ENCODE assay signal across 16 mouse cellular contexts in the genomic region with DNA sequence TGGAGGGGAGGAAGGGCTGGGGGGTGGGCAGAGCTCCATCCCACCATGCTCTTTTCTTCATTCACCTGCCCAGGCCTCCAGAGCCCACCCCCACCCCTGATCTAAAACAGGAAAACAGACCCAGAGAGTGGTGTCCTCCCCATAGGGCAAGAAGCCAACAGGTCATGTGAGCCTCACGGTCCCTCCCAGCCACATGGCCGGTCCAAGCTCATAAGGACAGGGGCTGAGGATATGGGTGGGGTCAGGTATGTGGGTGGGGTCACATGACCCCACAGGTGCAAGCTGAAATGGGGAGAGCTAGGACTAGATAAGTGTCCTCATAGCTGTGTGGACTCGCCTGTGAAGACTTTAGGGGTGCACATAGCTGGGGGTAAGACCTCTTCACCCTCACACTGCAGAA. TPM values are rescaled to one million over a fixed set of nuclear protein-coding genes. Genes with fewer than 3 reads are reported as not detected.
DNase-seq lines count a peak whose midpoint lies in the region; TF ChIP-seq lines count a peak whose summit lies in the region.
"Had no signal": no experiment of that assay in that cellular context is flagged by ENCODE, and none has a peak within 500 bp of the region (broad histone marks: within the 10 kb centered on the region; RNA-seq: fewer than 3 reads in every experiment).

No protein-coding gene starts in this region.

- H3K27ac ChIP-seq in heart, embryonic 10.5 days: peak overlapping the region; percentile 53; the same call in 1 of the 2 replicates
- peak overlapping the region; percentile 11; the same call in 1 of the 2 replicates for H3K27ac ChIP-seq in ES-E14 (ENCODE audit: insufficient read depth, low read depth, low read length, poor library complexity, severe bottlenecking)
- H3K27ac ChIP-seq: kidney, postnatal 0 days; midbrain, embryonic 12.5 days; neural tube, embryonic 12.5 days had no signal

- H3K27me3 ChIP-seq in heart, embryonic 10.5 days (ENCODE audit: insufficient read depth, poor library complexity, severe bottlenecking): peaks cover 18% of the 10 kb centered on the region
- H3K27me3 ChIP-seq: midbrain, embryonic 12.5 days; neural tube, embryonic 12.5 days had no signal

- DNase-seq in heart, embryonic 10.5 days (ENCODE audit: low spot score): no peak
- DNase-seq in heart, adult 8-10 months (ENCODE audit: low spot score): no peak
- DNase-seq in ES-E14 (ENCODE audit: low read depth, low spot score): no peak
- peak; percentile 78 to 85 for DNase-seq in cerebellum, postnatal 14 days
- DNase-seq in kidney, adult 8-10 months: peak; percentile 67 to 68
- no peak for DNase-seq in right cerebral cortex, postnatal 36 days (ENCODE audit: low spot score in 2 of 2)
- no peak for DNase-seq in frontal cortex, postnatal 25 days (ENCODE audit: low spot score in 2 of 2)
- no peak for DNase-seq in right cerebral cortex, adult 2 months (ENCODE audit: low spot score in 2 of 2)
- DNase-seq: adrenal gland, postnatal 36 days; thymus, postnatal 36 days had no signal

- peaks cover 34% of the 10 kb centered on the region for H3K4me1 ChIP-seq in heart, embryonic 10.5 days
- H3K4me1 ChIP-seq in ES-E14 (ENCODE audit: control insufficient read depth in 2 of 2, insufficient read depth in 2 of 2, low read length in 2 of 2, poor library complexity in 1 of 2): peaks cover 2 to 23% of the 10 kb centered on the region in 2 experiments; a peak in 3 of 4 replicates

- peak overlapping the region; percentile 15; the same call in 1 of the 2 replicates for H3K9ac ChIP-seq in ES-E14 (ENCODE audit: insufficient read depth, low read depth, low read length, poor library complexity, severe bottlenecking)
- H3K9ac ChIP-seq: neural tube, embryonic 12.5 days had no signal

- 74% methylated on average over 3 of the region's 3 CpGs for WGBS in heart, embryonic 10.5 days

- H3K4me3 ChIP-seq in heart, embryonic 10.5 days: no peak overlapping the region
- no peak overlapping the region for H3K4me3 ChIP-seq in ES-E14 (ENCODE audit: insufficient read depth in 1 of 2, low read depth in 1 of 2, low read length in 2 of 2, poor library complexity in 1 of 2, severe bottlenecking in 1 of 2)
- H3K4me3 ChIP-seq: midbrain, embryonic 12.5 days; neural tube, embryonic 12.5 days had no signal

- in situ Hi-C loops in ES-E14 (cut with MboI; ENCODE audit: low sequenced_read_pairs in 2 of 2, unreplicated experiment in 2 of 2): no loop called here

- no peaks in the 10 kb centered on the region for H3K9me3 ChIP-seq in heart, embryonic 10.5 days
- no peaks in the 10 kb centered on the region for H3K9me3 ChIP-seq in ES-E14 (ENCODE audit: control insufficient read depth, insufficient read depth, low read depth, low read length)
- H3K9me3 ChIP-seq: midbrain, embryonic 12.5 days; neural tube, embryonic 12.5 days had no signal

- peaks cover 76% of the 10 kb centered on the region for H3K36me3 ChIP-seq in heart, embryonic 10.5 days
- H3K36me3 ChIP-seq in ES-E14 (ENCODE audit: control insufficient read depth, insufficient read depth, low read length, poor library complexity, severe bottlenecking): peaks cover 8% of the 10 kb centered on the region; the same call in 1 of the 2 replicates

TF ChIP-seq in ES-E14, 5 proteins besides CTCF, POLR2A, EP300 and RAD21:
- TF ChIP-seq ZC3H11A (IDR thresholded peaks at IDR 0.05; ENCODE audit: borderline replicate concordance, low read depth, low read length) (no peak), CHD2 (IDR thresholded peaks at IDR 0.05; ENCODE audit: low read depth, low read length) (no peak), HCFC1 (IDR thresholded peaks at IDR 0.05; ENCODE audit: borderline replicate concordance, insufficient read depth, low read length) (no peak), MAFK (IDR thresholded peaks at IDR 0.05; ENCODE audit: insufficient read depth, low read depth, low read length) (no peak), ZNF384 (IDR thresholded peaks at IDR 0.05; ENCODE audit: low read depth, low read length) (no peak)

RNA-seq across cellular contexts. Expression of a gene that starts 12.8 kb away (rescaled TPM):
- 76.3 and 93.2 TPM in 2 replicates for polyA plus RNA-seq in heart, embryonic 10.5 days (2016; fragmentation: Nextera tagmentation; extraction: Ambion mirVana)
- 100 to 1,000 TPM in 3 of 4 experiments, 10 to 100 TPM in 1; 96.9 to 114 (median 106) TPM for total RNA-seq in heart, adult 8-10 months (2022)
- 19.1 and 26.6 TPM in 2 replicates for total RNA-seq in ES-E14 (2012; rRNA removed)

RNA-seq across cellular contexts. Expression of a gene that starts 13.0 kb away (rescaled TPM):
- 1.1 and 1.2 TPM in 2 replicates for polyA plus RNA-seq in heart, embryonic 10.5 days (2016; fragmentation: Nextera tagmentation; extraction: Ambion mirVana)
- total RNA-seq in heart, adult 8-10 months (2022): 1 to 10 TPM; 2.1 to 4.2 (median 2.9) TPM
- 65.0 and 72.4 TPM in 2 replicates for total RNA-seq in ES-E14 (2012; rRNA removed)

RNA-seq across cellular contexts. Expression of a gene that starts 14.0 kb away (rescaled TPM):
- not detected in 2 replicates for polyA plus RNA-seq in heart, embryonic 10.5 days (2016; fragmentation: Nextera tagmentation; extraction: Ambion mirVana)
- not detected for total RNA-seq in heart, adult 8-10 months (2022)
- not detected in 2 replicates for total RNA-seq in ES-E14 (2012; rRNA removed)
- total RNA-seq: adrenal gland, postnatal 36 days; gastrocnemius, postnatal 4 days; left cerebral cortex, postnatal 14 days had no signal
- polyA plus RNA-seq: forebrain, embryonic 11.5 days; kidney, postnatal 0 days; neural tube, embryonic 12.5 days had no signal

RNA-seq across cellular contexts. Expression of a gene that starts 39.1 kb away (rescaled TPM):
- 5.6 and 5.7 TPM in 2 replicates for polyA plus RNA-seq in heart, embryonic 10.5 days (2016; fragmentation: Nextera tagmentation; extraction: Ambion mirVana)
- 10 to 100 TPM; 43.1 to 55.6 (median 47.0) TPM for total RNA-seq in heart, adult 8-10 months (2022)
- 1.1 and 1.3 TPM in 2 replicates for total RNA-seq in ES-E14 (2012; rRNA removed)

Comparison
In these comparisons a context has a peak if more than half of its experiments do, and no peak if none do; other contexts are left out.
1. DNase-seq: peak in cerebellum, postnatal 14 days (2 of 2) and kidney, adult 8-10 months (2 of 2); none in heart, embryonic 10.5 days (single experiment), heart, adult 8-10 months (single experiment), ES-E14 (single experiment), right cerebral cortex, postnatal 36 days (0 of 2), frontal cortex, postnatal 25 days (0 of 2) and right cerebral cortex, adult 2 months (0 of 2).
2. RNA of a gene that starts 13.0 kb away (total RNA-seq): 65.0 to 72.4 TPM in ES-E14; 2.1 to 4.2 TPM in heart, adult 8-10 months; every median in the first group is over 10 times any median in the second.